Mouse (Mus musculus) liver, postnatal 0 days (tissue): ENCODE measurements at regions not wholly inside any gene's neighbourhood (a gene's known extent, or its start where the extent isn't known, plus 50 kb on each side); places are given as distances from the start of the nearest gene placed in this dataset.

Source experiments
- CTCF ChIP-seq: sonication (generic); IDR thresholded peaks from 2 replicates; pipeline ENCODE4 v1.5.1; 2016; ENCODE audit warnings: antibody characterized with exemption, low read depth
- EP300 ChIP-seq: IDR thresholded peaks from 2 replicates; pipeline ENCODE4 v1.6.1; 2016; ENCODE audit warnings: antibody characterized with exemption, low read depth, mild to moderate bottlenecking

- no peak for TF ChIP-seq EP300
- no peak for TF ChIP-seq CTCF
These were observed 129.3 kb downstream of the Zfp706 start for GRCm38 (mm10) chr15:36878276-36878675.
